Mouse (Mus musculus) thymus, adult 2 months (tissue): ENCODE measurements around the gene Hmces. TPM values are rescaled to one million over a fixed set of nuclear protein-coding genes. Genes with fewer than 3 reads are reported as not detected.
A peak's percentile ranks its signal among the peaks of the same experiment; 100 is the strongest.

Experiments used
- DNase-seq: peaks from one replicate; pipeline ENCODE4 v3.0.0; 2021
- H3K27ac ChIP-seq: fragments of 200-500 bp; 2 replicates; pipeline ENCODE4 v1.5.1; 2012; ENCODE audit warnings: low read length, control low read depth; ENCODE audit not compliant: control insufficient read depth, insufficient read depth
- H3K27me3 ChIP-seq: fragments of 200-500 bp; 2 replicates; pipeline ENCODE4 v1.6.1; 2012; ENCODE audit warnings: mild to moderate bottlenecking, low read length, moderate library complexity, mixed read lengths; ENCODE audit not compliant: control insufficient read depth, insufficient read depth
- H3K36me3 ChIP-seq: fragments of 200-500 bp; 2 replicates; pipeline ENCODE4 v1.6.1; 2012; ENCODE audit warnings: mild to moderate bottlenecking, low read length, moderate library complexity; ENCODE audit not compliant: control insufficient read depth, insufficient read depth
- H3K4me1 ChIP-seq: fragments of 200-500 bp; replicated peaks from 2 replicates; pipeline ENCODE4 v1.6.1; 2012; ENCODE audit warnings: low read length; ENCODE audit not compliant: control insufficient read depth, insufficient read depth
- H3K4me3 ChIP-seq: fragments of 200-500 bp; 2 replicates; pipeline ENCODE4 v1.5.1; 2012; ENCODE audit warnings: mild to moderate bottlenecking, low read length, control low read depth, moderate library complexity; ENCODE audit not compliant: control insufficient read depth, insufficient read depth
- CTCF ChIP-seq: fragments of 200-500 bp; IDR thresholded peaks from 2 replicates; pipeline ENCODE4 v1.5.1; 2012; ENCODE audit warnings: mild to moderate bottlenecking, control low read depth, low read length, moderate library complexity, borderline replicate concordance; ENCODE audit not compliant: control insufficient read depth, poor library complexity, insufficient read depth; ENCODE audit errors: extremely low read depth
- POLR2A ChIP-seq: fragments of 200-500 bp; IDR thresholded peaks from 2 replicates; pipeline ENCODE4 v1.6.1; 2012; ENCODE audit warnings: mild to moderate bottlenecking, low read length, control low read depth, moderate library complexity; ENCODE audit not compliant: control insufficient read depth, poor library complexity, insufficient read depth; ENCODE audit errors: extremely low read depth
- WGBS: fragments of 180-500 bp; shearing (Covaris S2); methylation state at CpG from one replicate; pipeline ENCODE4 v1.1.7; 2018; 5-methylcytosine and 5-hydroxymethylcytosine counted together
- polyA plus RNA-seq: library from polyadenylated mRNA; depleted of rRNA; stranded (reverse); fragments of >200 nt; gene quantifications from 2 replicates; pipeline ENCODE4 v1.2.3, GENCODE M21; 2012

Hmces gene
- polyA plus RNA-seq, 1 experiment, result 31.9 TPM

GRCm38 (mm10) chr6:87882221-87882620 is 31.5 kb upstream of the Hmces start:
- Histone ChIP-seq H3K27ac (no peak overlapping the region), H3K36me3 (no peaks in the 10 kb centered on the region), H3K4me3 (no peak overlapping the region), H3K27me3 (no peaks in the 10 kb centered on the region), H3K4me1 (peaks cover 30% of the 10 kb centered on the region)
- WGBS, result 89% methylated on average over 3 of the region's 3 CpGs
- TF ChIP-seq POLR2A, result no peak
- no peak for TF ChIP-seq CTCF
- no peak for DNase-seq

DNA sequence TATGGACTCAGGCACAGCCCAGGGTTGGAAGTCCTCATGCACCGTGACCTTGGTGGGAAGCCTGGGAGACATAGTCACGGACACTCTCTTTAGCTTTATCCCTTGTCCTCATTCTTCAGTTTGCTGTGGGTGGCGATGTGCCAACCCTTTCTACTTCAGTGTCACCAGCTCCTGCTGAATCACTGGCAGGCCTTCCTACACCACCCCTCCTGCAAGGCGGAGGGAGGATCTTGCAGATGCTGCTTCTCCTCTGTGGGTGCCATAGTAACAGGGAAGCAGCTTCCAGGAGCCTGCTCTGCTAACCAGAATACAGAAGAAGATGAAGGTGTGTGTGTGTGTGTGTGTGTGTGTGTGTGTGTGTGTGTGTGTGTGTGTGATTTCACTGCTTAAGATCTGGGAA is 30.9 kb upstream of the Hmces start:
- 49% methylated on average over 4 of the region's 4 CpGs for WGBS
- Histone ChIP-seq H3K4me3 (no peak overlapping the region), H3K4me1 (peaks cover 27% of the 10 kb centered on the region), H3K27me3 (no peaks in the 10 kb centered on the region), H3K36me3 (no peaks in the 10 kb centered on the region), H3K27ac (no peak overlapping the region)
- TF ChIP-seq CTCF (no peak), POLR2A (no peak)
- DNase-seq, result no peak

DNA sequence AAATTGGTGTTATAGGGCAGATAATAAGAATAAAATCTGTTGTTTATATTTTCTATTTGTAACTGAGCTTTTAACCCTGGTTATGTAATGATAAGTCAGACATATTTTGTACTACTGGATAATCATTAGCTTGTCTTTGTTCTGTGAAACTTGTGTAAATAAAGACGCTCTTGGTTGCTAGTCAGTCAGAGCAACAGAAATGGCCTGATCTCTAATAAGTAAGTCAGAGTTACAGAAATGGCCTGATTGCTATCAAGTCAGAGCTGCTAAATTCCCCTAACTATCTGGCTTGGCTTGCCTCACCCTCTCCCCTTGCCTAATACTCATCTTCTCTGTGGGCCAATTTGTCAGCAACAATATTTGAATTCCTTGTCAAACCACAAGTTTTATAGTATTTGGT is 27.0 kb upstream of the Hmces start:
- Histone ChIP-seq H3K4me1 (peaks cover 13% of the 10 kb centered on the region; the same call in 1 of the 2 replicates), H3K36me3 (peaks cover 13% of the 10 kb centered on the region), H3K4me3 (no peak overlapping the region), H3K27ac (no peak overlapping the region), H3K27me3 (no peaks in the 10 kb centered on the region)
- DNase-seq, result no peak
- TF ChIP-seq POLR2A, result no peak
- TF ChIP-seq CTCF, result no peak
- WGBS, result 92% methylated on average over 1 of the region's 1 CpGs

DNA sequence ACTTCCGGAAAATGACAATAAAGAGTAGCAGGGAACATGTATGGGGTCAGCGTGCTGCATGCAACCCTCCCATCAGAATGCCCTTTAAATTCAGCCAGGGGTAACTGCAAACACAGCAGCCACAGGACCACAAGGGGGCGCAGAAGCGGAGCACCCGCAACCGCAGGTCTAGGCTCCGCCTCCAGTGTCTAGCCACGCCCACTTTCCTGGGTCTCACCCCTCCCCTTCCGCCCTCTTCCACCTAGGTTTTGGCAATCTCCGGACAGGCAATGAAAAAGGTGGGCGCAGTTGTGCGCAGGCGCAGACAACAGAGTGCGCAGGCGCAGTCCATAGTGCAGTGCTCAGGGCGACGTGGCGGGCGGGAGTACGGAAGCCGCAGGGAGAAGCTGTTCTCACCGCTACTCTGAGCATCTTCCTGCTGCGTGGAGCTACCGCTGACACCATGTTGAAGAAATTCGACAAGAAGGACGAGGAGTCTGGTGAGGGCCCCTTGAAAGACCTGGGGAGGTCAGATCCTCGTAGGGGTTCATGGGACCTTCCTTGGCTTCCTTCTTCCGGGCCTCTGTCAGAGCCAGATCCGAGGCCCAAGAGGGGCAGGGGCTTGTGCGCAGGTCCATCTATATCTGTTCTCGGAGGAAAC is 26.0 kb upstream of the Hmces start, which contains the start of gene Copg1:
Gene Copg1, plus strand, starts transcription at position 221 of the 640 bp plus-strand sequence.
- peak; percentile 100 for DNase-seq
- Histone ChIP-seq H3K4me1 (peaks cover 9% of the 10 kb centered on the region; the same call in 1 of the 2 replicates), H3K4me3 (peak within 1 kb of the TSS; percentile 68), H3K27ac (peak within 1 kb of the TSS; percentile 28; the same call in 1 of the 2 replicates), H3K36me3 (peaks cover 21% of the 10 kb centered on the region), H3K27me3 (no peaks in the 10 kb centered on the region)
- peak; percentile 76 for TF ChIP-seq POLR2A
- TF ChIP-seq CTCF, result peak; percentile 92
- WGBS, result under 1% methylated on average over 31 of the region's 31 CpGs

- Histone ChIP-seq H3K4me1 (peaks cover under 1% of the 10 kb centered on the region; the same call in 1 of the 2 replicates), H3K27me3 (no peaks in the 10 kb centered on the region), H3K4me3 (no peak overlapping the region), H3K36me3 (peaks cover 69% of the 10 kb centered on the region), H3K27ac (no peak overlapping the region)
- 93% methylated on average over 7 of the region's 7 CpGs for WGBS
- DNase-seq, result no peak
- no peak for TF ChIP-seq POLR2A
- no peak for TF ChIP-seq CTCF
Observed at GRCm38 (mm10) chr6:87893931-87894330, 19.8 kb upstream of the Hmces start.

DNA sequence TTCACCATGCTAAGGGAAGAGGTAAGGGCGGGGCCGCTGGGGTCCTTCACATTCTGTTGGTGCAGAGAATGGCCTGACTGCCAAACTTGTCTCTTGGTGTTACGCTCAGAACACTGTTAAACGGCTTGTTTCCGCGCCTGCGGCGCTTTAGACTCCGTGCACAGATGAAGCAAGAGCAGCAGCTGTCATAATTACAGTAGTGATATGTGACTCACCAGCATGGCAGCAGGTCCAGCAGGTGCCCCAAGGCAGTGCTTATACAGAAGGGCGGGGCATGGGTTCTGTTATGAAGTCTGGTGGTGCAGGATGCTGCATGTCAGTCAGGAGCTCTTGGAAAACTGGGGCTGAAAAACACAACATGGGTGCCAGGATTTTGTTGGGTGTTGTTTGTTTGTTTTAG is 15.7 kb upstream of the Hmces start:
- no peak overlapping the region for H3K4me3 ChIP-seq
- 97% methylated on average over 10 of the region's 10 CpGs for WGBS
- DNase-seq, result no peak
- no peaks in the 10 kb centered on the region for H3K27me3 ChIP-seq
- TF ChIP-seq POLR2A, result no peak
- TF ChIP-seq CTCF, result no peak
- no peaks in the 10 kb centered on the region for H3K4me1 ChIP-seq
- H3K27ac ChIP-seq, result no peak overlapping the region
- H3K36me3 ChIP-seq, result peaks cover 80% of the 10 kb centered on the region
